Comparison of ENCODE assay signal across 27 mouse cellular contexts in genomic region chr7:144529851-144530250, GRCm38 (mm10). TPM values are rescaled to one million over a fixed set of nuclear protein-coding genes. Genes with fewer than 3 reads are reported as not detected.
A peak's percentile ranks its signal among the peaks of the same experiment; 100 is the strongest.
DNase-seq lines count a peak whose midpoint lies in the region; ATAC-seq lines count a peak whose summit lies in the region.
"Had no signal": no experiment of that assay in that cellular context is flagged by ENCODE, and none has a peak within 500 bp of the region (broad histone marks: within the 10 kb centered on the region; RNA-seq: fewer than 3 reads in every experiment).

No protein-coding gene starts in this region.

- no peak overlapping the region for H3K9ac ChIP-seq in heart, embryonic 11.5 days (ENCODE audit: low read depth, low read length)
- H3K9ac ChIP-seq: forebrain, embryonic 13.5 days; heart, embryonic 15.5 days; limb, embryonic 15.5 days; liver, embryonic 14.5 days; lung, embryonic 14.5 days; midbrain, embryonic 12.5 days; neural tube, embryonic 13.5 days had no signal

- no peaks in the 10 kb centered on the region for H3K9me3 ChIP-seq in heart, embryonic 10.5 days
- no peaks in the 10 kb centered on the region for H3K9me3 ChIP-seq in heart, embryonic 11.5 days (replicated peaks; ENCODE audit: control insufficient read depth, low read length)
- no peaks in the 10 kb centered on the region for H3K9me3 ChIP-seq in megakaryocyte, embryonic 14.5 days
- H3K9me3 ChIP-seq: forebrain, embryonic 13.5 days; heart, embryonic 15.5 days; limb, embryonic 10.5 days; limb, embryonic 15.5 days; midbrain, embryonic 12.5 days; neural tube, embryonic 13.5 days had no signal

- H3K4me2 ChIP-seq in heart, embryonic 11.5 days: no peak overlapping the region
- H3K4me2 ChIP-seq: forebrain, embryonic 13.5 days; heart, embryonic 15.5 days; limb, embryonic 15.5 days; lung, embryonic 14.5 days; midbrain, embryonic 12.5 days; neural tube, embryonic 13.5 days had no signal

- 0 out of 2 replicates have a peak overlapping the region, but pooled peaks have one; percentile 2 for H3K27ac ChIP-seq in heart, embryonic 10.5 days
- no peak overlapping the region for H3K27ac ChIP-seq in heart, embryonic 11.5 days (ENCODE audit: low read depth, low read length)
- H3K27ac ChIP-seq: forebrain, embryonic 13.5 days; heart, embryonic 15.5 days; kidney, postnatal 0 days; limb, embryonic 10.5 days; limb, embryonic 15.5 days; liver, embryonic 14.5 days; midbrain, embryonic 12.5 days; neural tube, embryonic 13.5 days had no signal

- no peak overlapping the region for H3K4me3 ChIP-seq in heart, embryonic 10.5 days
- H3K4me3 ChIP-seq in heart, embryonic 11.5 days (ENCODE audit: low read depth, low read length): no peak overlapping the region
- peak overlapping the region; percentile 78 for H3K4me3 ChIP-seq in megakaryocyte, embryonic 14.5 days (replicated peaks)
- H3K4me3 ChIP-seq: forebrain, embryonic 13.5 days; heart, embryonic 15.5 days; limb, embryonic 10.5 days; limb, embryonic 15.5 days; midbrain, embryonic 12.5 days; neural tube, embryonic 13.5 days had no signal

- WGBS in heart, embryonic 10.5 days: 72% methylated on average over 3 of the region's 3 CpGs
- WGBS in heart, embryonic 11.5 days (ENCODE audit: insufficient replicate concordance): 71% methylated on average over 3 of the region's 3 CpGs

- ATAC-seq in heart, embryonic 11.5 days (replicated peaks; ENCODE audit: insufficient number of reproducible peaks, low FRiP score, low TSS enrichment): no peak
- no peak for ATAC-seq in megakaryocyte, adult 5-6 weeks (ENCODE audit: poor library complexity, severe bottlenecking)
- ATAC-seq in common myeloid progenitor, adult 5-6 weeks (replicated peaks; ENCODE audit: low read depth, poor library complexity, severe bottlenecking): peak; percentile 10; the same call in 1 of the 2 replicates
- ATAC-seq: forebrain, embryonic 13.5 days; hindbrain, embryonic 16.5 days had no signal

- intact Hi-C loops in left cerebral cortex, postnatal 25 days (cut with DNase I): no loop called here

- H3K27me3 ChIP-seq in heart, embryonic 10.5 days (ENCODE audit: insufficient read depth, poor library complexity, severe bottlenecking): no peaks in the 10 kb centered on the region
- H3K27me3 ChIP-seq in heart, embryonic 11.5 days (ENCODE audit: control insufficient read depth, insufficient read depth, low read length): no peaks in the 10 kb centered on the region
- H3K27me3 ChIP-seq in megakaryocyte, embryonic 14.5 days (replicated peaks): no peaks in the 10 kb centered on the region
- H3K27me3 ChIP-seq: forebrain, embryonic 13.5 days; heart, embryonic 15.5 days; limb, embryonic 15.5 days; midbrain, embryonic 12.5 days; neural tube, embryonic 13.5 days had no signal

- no peak for DNase-seq in heart, embryonic 10.5 days (ENCODE audit: low spot score)
- peak; percentile 29 to 87 for DNase-seq in left cerebral cortex, postnatal 25 days (ENCODE audit: low spot score in 2 of 2)
- no peak for DNase-seq in cerebellum, postnatal 36 days
- DNase-seq: adrenal gland, postnatal 25 days; B cell, adult 2 months; cerebellum, adult 18-20 months; cerebellum, postnatal 14 days; gastrocnemius, postnatal 36 days; heart, adult 18-20 months; kidney, adult 2 months; kidney, postnatal 4 days; lung, embryonic 14.5 days; lung, postnatal 14 days; thymus, postnatal 4 days had no signal

- peaks cover 51% of the 10 kb centered on the region for H3K4me1 ChIP-seq in heart, embryonic 10.5 days
- H3K4me1 ChIP-seq in heart, embryonic 11.5 days (ENCODE audit: control insufficient read depth, insufficient read depth, low read length): peaks cover 24% of the 10 kb centered on the region
- H3K4me1 ChIP-seq in megakaryocyte, embryonic 14.5 days: peaks cover 100% of the 10 kb centered on the region

- no peaks in the 10 kb centered on the region for H3K36me3 ChIP-seq in heart, embryonic 10.5 days
- no peaks in the 10 kb centered on the region for H3K36me3 ChIP-seq in heart, embryonic 11.5 days (ENCODE audit: control insufficient read depth, insufficient read depth, low read length)
- peaks cover 83% of the 10 kb centered on the region for H3K36me3 ChIP-seq in megakaryocyte, embryonic 14.5 days (replicated peaks; ENCODE audit: low read length)
- H3K36me3 ChIP-seq: heart, embryonic 15.5 days; limb, embryonic 10.5 days; limb, embryonic 15.5 days; midbrain, embryonic 12.5 days; neural tube, embryonic 13.5 days had no signal

RNA-seq across cellular contexts. Expression of gene Ppfia1, which starts 23.7 kb away (rescaled TPM):
- polyA plus RNA-seq in heart, embryonic 10.5 days (2016; fragmentation: Nextera tagmentation; extraction: Ambion mirVana): 29.9 and 36.0 TPM in 2 replicates
- 25.7 and 28.9 TPM in 2 replicates for polyA plus RNA-seq in heart, embryonic 11.5 days (2014; fragmentation: Nextera tagmentation; extraction: Ambion mirVana)
- polyA plus RNA-seq in megakaryocyte, embryonic 14.5 days (2012; ENCODE audit: insufficient read depth, low replicate concordance): 183 and 335 TPM in 2 replicates
- 41.0 and 47.8 TPM in 2 replicates for total RNA-seq in megakaryocyte, adult 5-6 weeks (2015)
- total RNA-seq in megakaryocyte, adult 5-6 weeks (2017): 37.9 and 55.4 TPM in 2 replicates
- 53.3 and 66.6 TPM in 2 replicates for total RNA-seq in common myeloid progenitor, adult 5-6 weeks (2017)
- 10 to 100 TPM; 29.5 to 32.9 TPM for total RNA-seq in left cerebral cortex, postnatal 25 days (2021)

RNA-seq across cellular contexts. Expression of gene Fadd, which starts 52.4 kb away (rescaled TPM):
- 11.8 and 12.7 TPM in 2 replicates for polyA plus RNA-seq in heart, embryonic 10.5 days (2016; fragmentation: Nextera tagmentation; extraction: Ambion mirVana)
- polyA plus RNA-seq in heart, embryonic 11.5 days (2014; fragmentation: Nextera tagmentation; extraction: Ambion mirVana): 12.0 and 12.3 TPM in 2 replicates
- polyA plus RNA-seq in megakaryocyte, embryonic 14.5 days (2012; ENCODE audit: insufficient read depth, low replicate concordance): 1.5 and 5.7 TPM in 2 replicates
- total RNA-seq in megakaryocyte, adult 5-6 weeks (2015): 7.4 and 7.5 TPM in 2 replicates
- total RNA-seq in megakaryocyte, adult 5-6 weeks (2017): 2.9 and 4.2 TPM in 2 replicates
- total RNA-seq in common myeloid progenitor, adult 5-6 weeks (2017): 7.1 and 8.3 TPM in 2 replicates
- 1 to 10 TPM; 2.1 to 2.2 TPM for total RNA-seq in left cerebral cortex, postnatal 25 days (2021)

RNA-seq across cellular contexts. Expression of gene Cttn, which starts 59.0 kb away (rescaled TPM):
- 168 and 174 TPM in 2 replicates for polyA plus RNA-seq in heart, embryonic 10.5 days (2016; fragmentation: Nextera tagmentation; extraction: Ambion mirVana)
- polyA plus RNA-seq in heart, embryonic 11.5 days (2014; fragmentation: Nextera tagmentation; extraction: Ambion mirVana): 128 and 153 TPM in 2 replicates
- 83.6 and 311 TPM in 2 replicates for polyA plus RNA-seq in megakaryocyte, embryonic 14.5 days (2012; ENCODE audit: insufficient read depth, low replicate concordance)
- total RNA-seq in megakaryocyte, adult 5-6 weeks (2015): 0.04 and 0.30 TPM in 2 replicates
- total RNA-seq in megakaryocyte, adult 5-6 weeks (2017): 0.22 and 1.3 TPM in 2 replicates
- 41.2 and 46.7 TPM in 2 replicates for total RNA-seq in common myeloid progenitor, adult 5-6 weeks (2017)
- 100 to 1,000 TPM; 102 to 103 TPM for total RNA-seq in left cerebral cortex, postnatal 25 days (2021)

Comparison
In these comparisons a context has a peak if more than half of its experiments do, and no peak if none do; other contexts are left out.
1. DNase-seq: peak in left cerebral cortex, postnatal 25 days (2 of 2); none in heart, embryonic 10.5 days (single experiment) and cerebellum, postnatal 36 days (0 of 2).
2. RNA of gene Cttn, which starts 59.0 kb away (total RNA-seq): 102 to 103 TPM in left cerebral cortex, postnatal 25 days and 41.2 to 46.7 TPM in common myeloid progenitor, adult 5-6 weeks; 0.04 to 1.3 TPM in megakaryocyte, adult 5-6 weeks; every median in the first group is over 10 times any median in the second.